Mouse (Mus musculus) thymus, postnatal 36 days (tissue): ENCODE results near the gene Cir1.

Experiments used
- DNase-seq, 2 experiments: peaks; one replicate each; pipeline ENCODE4 v3.0.0; 2022; ENCODE audit warnings: mixed read lengths in 2 of 2

The Cir1 gene

DNA sequence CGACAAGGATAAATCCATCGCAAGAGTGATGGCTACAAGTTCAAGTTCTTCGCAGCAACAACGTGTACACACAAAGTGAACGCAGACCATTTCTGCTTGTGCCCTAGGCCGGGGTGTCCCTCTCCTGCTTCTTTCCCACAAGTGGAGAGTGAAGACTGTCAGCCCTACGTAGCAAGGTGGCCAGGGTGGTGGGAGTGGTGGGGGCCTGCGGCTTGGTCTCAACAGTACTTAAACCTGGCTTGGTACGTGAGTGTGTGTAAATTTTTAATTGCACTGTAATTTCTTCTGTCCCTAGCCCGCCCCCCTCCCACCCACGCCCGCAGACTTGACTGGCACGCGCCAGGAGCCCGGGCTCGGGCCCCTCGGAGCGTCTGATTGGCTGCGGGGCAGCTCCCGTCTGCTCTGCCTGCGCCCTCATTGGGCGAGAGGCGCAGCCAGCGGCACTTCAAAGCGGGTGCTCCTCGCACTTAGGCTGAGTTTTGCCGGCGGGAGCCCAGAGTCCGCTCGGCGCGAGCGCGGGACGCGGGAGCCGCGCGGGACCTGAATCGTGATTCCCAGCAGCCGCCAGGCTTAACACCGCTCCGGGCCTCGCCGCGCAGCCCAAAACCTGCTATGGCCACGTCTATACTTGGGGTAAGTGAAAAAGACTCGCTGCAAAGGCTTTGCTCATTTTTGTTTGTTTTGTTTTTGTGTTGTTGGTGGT lies 40.9 kb downstream of the Cir1 start, which contains the start of gene Sp9:
Gene Sp9 (plus strand): TSS at position 467 of the 703 bp plus-strand sequence.
- peak; percentile 75 to 85 for DNase-seq

DNA sequence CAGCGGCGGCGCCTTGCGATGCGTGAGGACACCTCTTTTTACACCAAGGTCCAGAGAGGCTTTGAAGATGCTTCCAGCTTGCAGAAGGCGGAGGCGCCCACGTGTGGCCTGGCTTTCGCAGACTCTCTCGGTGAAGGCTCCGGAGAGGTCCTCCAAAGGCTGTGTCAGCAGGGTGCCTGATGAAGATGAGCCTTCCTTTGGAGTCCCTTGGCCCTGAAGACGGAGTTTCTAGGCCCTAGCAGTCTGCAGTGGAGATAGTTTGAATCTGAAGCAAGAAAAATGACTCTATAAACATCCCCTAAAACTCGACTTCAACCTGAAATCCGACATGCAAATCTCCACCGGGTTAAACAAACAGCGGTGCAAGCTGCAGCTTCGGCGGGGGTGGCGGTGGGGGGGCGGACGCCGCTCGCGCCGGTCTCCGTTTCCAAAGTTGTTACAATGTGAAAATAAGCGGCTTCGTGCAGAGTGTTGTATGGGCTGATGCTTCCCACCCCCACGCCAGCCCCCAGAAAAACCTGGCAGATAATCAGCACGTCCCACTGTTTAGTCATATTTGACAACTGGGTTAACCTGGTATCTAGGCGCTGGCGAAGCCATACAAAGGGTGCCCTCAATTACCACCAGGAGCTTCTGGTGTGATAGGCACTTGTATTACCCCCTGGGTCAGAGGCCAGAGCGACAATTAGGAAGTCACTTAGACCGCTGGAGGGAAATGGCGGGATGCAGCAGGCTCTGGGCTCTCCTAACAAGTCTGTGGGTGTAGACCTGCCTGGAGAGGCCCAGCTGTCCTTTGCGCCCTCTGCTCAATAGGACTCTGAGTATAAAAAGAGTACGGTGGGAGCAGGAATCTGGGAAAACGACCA lies 41.7 kb downstream of the Cir1 start:
- peak in 1 of 2 experiments; percentile 22 for DNase-seq

DNA sequence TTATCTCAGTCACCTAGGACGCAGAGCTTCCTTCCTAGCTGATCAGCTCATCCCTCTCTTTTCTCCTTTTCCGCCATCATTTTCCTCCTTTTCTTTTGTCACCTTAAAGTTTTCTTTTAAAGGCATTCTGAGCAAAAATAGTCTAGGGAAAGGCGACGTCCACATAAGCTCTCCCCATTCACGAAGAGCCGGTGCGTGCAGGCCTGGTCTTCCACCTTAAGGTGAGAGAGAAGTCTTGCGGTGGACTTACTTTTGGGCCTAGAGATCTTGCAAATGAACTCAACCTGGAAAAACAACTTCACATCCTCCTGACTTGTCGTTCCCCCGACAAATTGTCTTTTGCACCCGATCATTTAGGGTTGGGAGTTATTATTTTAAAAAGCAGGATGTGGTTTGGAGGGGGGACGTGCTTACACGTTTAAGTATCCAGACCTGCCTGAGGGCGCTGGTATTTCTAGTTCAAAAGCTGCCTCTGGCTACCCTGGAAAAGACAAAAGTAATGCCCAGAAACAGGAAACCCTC lies 42.4 kb downstream of the Cir1 start:
- DNase-seq: no peak

GRCm38 (mm10) chr2:73269666-73270065 lies 42.8 kb downstream of the Cir1 start:
- DNase-seq: peak in 1 of 2 experiments; percentile 10

- DNase-seq: no peak
Observed at GRCm38 (mm10) chr2:73268836-73269395, 43.6 kb downstream of the Cir1 start.

GRCm38 (mm10) chr2:73268281-73268680 lies 44.2 kb downstream of the Cir1 start:
- DNase-seq: no peak

- no peak for DNase-seq
Observed at GRCm38 (mm10) chr2:73267818-73268217, 44.7 kb downstream of the Cir1 start.

GRCm38 (mm10) chr2:73267231-73267630 lies 45.3 kb downstream of the Cir1 start:
- DNase-seq: no peak

- DNase-seq: no peak
Observed at GRCm38 (mm10) chr2:73266623-73267022, 45.9 kb downstream of the Cir1 start.

GRCm38 (mm10) chr2:73266011-73266410 lies 46.5 kb downstream of the Cir1 start:
- no peak for DNase-seq

- no peak for DNase-seq
Observed at GRCm38 (mm10) chr2:73264611-73265195, 47.8 kb downstream of the Cir1 start.

GRCm38 (mm10) chr2:73263794-73264610 lies 48.5 kb downstream of the Cir1 start:
- no peak for DNase-seq

DNA sequence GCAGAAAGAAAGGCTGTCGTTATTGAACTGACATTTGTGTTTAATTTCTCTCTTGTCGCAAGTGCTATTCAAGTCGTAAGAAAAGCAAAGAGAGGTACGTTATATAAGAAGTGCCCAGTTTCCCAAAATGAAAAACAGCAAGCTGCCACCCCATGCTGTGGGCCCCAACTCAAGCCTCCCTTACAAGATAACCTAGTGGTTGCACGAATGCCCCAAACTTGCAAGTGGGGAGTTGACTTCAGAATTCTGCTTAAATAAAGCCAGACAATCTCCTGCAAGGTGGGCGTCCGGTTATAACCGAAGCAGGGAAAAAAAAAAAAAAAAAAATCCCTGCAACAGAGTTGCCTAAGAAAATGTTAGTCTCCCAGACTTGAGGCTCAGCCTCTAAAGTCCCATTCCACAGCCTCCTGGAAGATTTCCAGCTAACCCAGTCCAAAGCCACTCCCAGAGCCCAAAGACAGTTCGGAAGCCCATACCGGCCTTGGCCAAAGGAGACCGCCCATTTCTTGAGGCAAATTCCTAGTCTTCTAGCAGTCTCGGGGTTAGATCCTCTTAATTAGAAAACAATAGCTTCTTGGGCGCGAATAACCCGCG lies 49.2 kb downstream of the Cir1 start:
- DNase-seq: no peak

GRCm38 (mm10) chr2:73248701-73249100 lies 63.8 kb downstream of the Cir1 start:
- DNase-seq: no peak

DNA sequence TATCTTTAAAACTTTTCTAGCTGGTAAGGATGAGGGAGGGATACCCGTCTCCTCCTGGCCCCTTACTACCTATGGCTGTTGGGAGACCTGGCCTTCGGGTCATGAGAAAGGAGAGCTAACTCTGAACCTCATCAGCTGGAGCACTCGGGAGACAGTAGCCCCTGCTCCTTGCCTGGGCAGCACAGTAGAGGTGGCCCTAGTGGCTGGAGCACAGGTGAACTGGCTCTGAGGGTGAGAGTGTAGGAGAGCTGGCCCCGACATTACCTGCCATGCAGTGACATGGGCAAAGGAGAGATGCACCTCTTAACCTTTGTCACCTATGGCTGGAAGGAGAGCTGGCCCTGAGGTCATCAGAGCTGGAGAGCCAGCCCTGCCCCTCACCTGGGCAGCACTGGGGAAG lies 71.2 kb downstream of the Cir1 start:
- DNase-seq: no peak
